Mouse (Mus musculus) cerebellum, postnatal 10 days (tissue): ENCODE data around the gene Ripor1.

ENCODE experiments used
- DNase-seq, 2 experiments: peaks; one replicate each; pipeline ENCODE4 v3.0.0; 2021; ENCODE audit warnings: mixed read lengths in 2 of 2

Ripor1 gene

DNA sequence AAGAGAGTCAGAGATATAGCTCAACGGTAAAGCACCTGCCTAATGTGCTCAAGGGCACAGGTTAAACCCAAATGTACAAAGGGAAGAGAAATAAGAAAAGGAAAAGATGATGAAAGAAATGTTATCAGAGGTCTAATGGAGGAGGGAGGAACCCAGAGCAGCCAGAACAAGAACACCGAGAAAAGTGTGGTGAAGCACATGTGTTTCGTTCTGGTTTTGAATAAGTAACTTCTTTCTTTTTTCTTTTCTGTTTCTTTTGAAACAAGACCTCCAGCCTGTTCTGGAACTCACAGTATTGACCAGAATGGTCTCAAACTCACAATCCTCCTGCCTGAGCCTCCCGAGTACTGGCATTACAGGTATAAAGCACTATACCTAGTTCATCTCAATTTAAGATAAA is 24.3 kb downstream of the Ripor1 start:
- no peak for DNase-seq

DNA sequence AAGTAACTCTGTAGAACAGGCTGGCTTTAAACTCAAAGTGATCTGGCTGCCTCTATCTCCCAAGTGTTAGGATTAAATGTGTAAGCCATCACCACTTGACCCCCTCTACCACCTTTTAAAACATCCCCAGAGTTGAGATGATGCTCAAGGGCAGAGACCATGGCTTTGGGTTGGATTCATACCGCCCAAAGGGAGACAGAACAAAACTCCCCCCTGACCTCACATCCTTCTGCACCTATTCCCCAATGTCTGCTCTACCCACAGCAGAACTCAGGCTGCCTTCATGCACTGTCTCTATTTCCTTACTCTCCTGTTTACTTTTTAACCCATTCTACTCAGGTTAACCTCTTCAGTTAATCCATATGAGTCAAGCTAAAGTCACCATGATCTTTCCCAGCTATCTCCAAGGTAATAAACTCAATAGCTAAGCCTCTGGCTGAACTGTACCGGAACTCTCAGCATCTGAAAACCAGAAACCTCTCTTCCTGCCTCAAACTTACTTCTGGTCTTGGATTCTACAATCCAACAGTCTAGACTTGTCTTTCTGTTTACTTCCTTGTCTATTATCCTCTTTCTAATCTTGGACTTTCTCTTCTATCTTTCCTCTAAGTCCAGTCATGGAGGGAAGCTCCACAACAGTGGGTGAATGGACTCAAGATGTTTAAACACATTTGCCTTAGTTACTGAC is 29.9 kb downstream of the Ripor1 start:
- DNase-seq = no peak

DNA sequence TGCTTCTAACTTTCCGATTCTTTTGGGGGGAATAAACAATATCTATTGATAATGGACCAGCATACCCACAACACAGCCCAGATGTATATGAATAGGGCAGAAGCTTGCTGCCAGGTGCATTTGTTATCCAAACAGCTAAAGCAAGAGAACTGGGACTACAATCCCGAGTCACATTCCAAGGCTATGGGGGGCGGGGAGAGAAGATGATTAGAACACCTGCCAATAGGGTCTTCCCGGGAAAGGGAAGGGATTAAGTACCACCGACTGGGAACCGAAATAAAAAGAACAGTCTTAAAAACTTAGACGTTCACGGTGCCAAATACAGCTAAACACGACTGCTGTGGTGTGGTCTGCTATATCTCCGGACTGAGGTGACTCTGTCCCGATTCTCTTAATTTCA is 30.4 kb downstream of the Ripor1 start:
- DNase-seq = peak; percentile 42 to 48

DNA sequence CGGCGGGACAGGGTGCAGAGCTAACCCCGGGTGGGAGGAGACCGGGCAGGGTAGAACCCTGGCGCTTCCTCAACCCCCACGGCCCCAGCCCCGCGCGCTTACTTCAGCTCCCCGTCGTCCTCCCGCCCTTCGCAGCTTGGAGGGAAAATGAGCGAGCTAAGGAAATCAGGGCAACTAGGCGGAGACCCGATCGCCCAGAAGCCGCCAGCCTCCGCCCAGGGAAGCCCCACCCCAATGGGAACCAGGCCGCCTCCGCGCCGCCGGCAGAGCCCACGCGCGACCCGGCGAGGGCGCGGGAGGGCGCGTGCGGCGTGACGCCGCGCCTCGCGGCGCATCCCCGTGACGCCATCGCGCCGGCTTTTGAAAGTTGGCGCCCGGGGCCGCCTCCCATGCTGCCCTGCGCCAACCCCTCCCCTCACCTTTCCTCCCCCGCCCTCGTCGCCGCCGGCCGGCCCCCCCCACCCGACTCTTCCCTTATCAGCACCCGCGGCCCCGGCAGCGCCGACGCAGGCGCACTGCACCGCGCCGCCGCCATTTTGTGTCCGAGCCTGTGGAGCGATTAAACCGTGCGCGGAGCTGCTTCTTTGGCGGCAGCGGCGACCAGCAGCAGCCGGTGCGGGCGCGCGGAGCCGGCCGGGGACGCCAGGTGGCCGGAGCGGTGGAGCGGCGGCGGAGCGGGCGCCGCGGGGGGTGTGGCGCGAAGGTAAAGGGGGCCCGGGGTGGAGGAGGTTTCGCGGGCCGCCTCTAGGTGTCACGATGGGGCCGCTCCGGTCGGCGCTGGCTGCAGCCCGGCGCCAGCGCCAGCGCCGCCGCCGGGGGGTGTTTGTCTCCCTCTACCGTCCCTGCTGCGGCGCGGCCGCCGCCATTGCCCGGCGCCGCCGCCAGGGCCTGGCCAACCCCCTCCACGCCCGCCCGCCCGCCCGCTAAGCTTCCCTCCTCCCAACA is 31.2 kb downstream of the Ripor1 start, which contains the start of gene Ctcf:
TSS of gene Ctcf (plus strand) at position 551 of the 945 bp plus-strand sequence.
- peak; percentile 98 for DNase-seq

DNA sequence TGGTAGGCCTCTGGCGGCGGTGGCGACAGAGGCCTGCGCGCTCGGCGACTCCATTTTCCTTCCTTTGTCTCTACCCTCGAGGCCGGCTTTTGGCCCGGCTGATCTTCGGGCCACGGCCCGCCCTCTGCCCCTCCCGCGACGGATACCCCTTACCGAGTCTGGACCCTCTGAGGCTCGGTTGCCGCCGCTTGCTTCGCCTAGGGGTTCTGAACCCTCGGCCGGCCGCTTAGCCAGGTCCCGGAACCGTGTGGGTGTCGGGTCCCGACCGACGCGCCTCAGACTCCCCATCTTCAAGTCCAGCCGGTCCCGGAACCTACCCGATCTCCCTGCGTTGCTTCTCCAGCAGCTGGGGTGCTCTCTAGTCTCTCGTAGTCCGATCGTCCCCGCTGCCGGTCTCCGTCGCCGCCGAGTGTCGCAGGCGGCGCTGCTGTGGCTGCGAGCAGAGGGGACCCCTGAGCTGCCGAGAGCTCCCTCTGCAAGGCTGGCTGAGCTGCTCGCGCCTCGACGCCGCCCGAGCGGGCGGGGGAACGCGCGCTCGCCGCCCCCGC is 32.0 kb downstream of the Ripor1 start, which contains the start of gene Agrp:
TSS of gene Agrp (minus strand) at position 431 of the 548 bp plus-strand sequence.
- DNase-seq = peak; percentile 76 to 78

DNA sequence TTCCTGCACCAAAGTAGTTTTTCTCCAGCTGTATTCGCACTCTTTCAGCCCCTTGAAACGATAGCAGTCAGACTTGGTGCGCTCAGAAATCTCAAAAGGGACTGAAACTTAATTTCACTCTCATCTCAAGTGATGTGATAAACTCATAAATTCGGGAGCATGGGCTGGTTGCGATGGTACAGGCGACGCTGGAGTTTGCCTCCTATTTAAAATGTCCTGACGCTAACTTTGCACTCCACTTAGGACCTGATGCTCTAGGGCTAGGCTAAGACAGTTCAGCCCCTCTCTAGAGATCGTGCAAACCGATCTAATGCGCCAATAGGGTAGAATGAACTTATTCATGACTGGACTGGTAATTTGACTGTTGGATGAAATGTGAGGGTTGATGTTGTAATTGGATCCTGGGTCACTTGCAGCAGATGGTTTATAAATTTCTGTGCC is 32.6 kb downstream of the Ripor1 start:
- DNase-seq = peak in 1 of 2 experiments; percentile 12

DNA sequence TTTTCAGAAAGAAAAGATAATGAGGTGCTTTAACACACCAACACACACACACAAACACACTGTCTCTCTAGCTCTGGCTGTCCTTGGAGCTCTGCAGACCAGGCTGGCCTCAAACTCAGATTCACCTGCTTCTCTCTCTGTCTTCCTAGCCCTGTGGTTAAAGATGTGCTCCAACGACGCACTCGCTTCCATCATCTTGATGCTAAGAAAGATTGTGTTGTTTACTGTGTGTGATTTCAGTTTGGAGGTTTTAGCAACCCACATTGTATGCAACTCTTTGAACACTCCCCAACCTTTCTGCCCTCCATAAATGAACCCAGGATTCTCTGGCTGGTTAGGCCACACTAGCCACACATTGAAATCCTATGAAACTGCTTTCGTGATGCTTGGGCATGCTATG is 33.5 kb downstream of the Ripor1 start:
- DNase-seq = no peak

DNA sequence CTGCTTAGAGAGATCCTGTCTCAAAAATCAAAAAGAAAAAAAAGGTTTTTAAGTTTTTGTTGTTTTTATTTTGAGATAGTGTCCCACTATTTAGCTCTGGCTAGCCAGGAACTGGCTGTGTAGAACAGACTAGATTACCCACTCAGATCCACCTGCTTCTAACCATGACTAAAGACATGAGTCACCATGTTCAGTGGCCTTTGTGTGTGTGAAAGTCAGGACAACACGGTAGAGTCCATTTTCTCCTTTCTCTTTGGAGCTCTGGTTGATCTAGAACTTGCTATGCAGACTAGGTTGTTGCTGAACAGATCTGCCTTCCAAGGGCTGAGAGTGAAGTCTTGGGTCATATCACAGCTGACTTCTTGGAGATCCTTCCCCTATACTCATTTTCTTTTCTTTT is 34.8 kb downstream of the Ripor1 start:
- no peak for DNase-seq

DNA sequence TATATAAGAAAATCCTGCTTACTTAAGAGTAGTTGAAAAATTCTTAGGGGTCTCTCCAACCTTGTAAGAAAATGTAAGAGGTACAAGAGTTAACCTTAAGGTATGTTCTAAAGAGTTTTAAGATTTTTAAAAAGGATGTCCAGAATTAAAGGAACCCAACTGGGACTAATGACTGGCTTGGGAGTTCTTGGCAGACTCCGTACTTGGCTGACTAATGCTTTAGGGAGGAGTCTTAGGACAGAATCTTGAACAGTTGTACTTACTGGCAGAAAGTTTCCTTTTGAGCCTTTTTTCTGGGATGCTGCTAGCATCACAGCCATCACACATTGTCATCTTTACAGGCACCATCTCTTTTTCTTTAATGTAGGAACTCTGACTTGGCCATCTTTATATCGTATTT is 35.5 kb downstream of the Ripor1 start:
- DNase-seq = peak in 1 of 2 experiments; percentile 30

DNA sequence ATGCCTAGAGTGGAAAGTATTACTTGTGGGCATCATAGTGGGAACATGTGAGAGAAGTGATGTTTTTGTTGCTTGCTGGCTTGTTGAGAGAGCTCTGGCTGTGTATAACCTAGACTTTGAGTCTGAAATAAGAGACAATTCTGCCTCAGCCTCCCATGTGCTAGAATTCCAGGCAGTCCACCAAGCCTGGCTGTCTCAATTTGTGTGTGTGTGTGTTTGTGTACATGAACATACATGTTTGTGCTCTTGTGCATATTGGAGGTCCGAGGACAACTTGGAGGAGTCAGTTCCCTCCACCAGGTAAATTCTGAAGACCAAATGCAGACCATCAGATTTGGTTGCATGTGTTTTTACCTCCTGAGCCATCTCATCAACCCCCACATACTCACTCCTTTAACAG is 40.1 kb downstream of the Ripor1 start:
- DNase-seq = no peak

DNA sequence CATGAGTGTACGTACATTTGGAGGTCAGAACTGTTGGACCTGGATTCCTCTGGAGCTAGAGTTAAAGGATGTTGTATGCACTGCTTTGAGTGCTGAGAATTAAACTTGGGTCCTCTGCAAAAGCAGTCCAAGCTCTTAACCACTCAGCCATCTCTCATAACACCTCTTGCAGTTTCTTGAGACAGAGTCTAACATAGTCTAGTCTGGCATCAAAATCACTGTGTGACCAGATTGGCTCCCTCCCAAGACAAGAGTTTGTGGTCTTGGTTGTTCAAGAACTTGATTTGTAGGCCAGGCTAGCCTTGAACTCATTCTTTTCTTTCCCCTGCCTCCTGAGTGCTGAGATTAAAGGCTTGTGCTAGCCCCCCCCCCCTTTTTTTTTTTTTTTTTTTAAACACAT is 43.9 kb downstream of the Ripor1 start:
- no peak for DNase-seq

DNA sequence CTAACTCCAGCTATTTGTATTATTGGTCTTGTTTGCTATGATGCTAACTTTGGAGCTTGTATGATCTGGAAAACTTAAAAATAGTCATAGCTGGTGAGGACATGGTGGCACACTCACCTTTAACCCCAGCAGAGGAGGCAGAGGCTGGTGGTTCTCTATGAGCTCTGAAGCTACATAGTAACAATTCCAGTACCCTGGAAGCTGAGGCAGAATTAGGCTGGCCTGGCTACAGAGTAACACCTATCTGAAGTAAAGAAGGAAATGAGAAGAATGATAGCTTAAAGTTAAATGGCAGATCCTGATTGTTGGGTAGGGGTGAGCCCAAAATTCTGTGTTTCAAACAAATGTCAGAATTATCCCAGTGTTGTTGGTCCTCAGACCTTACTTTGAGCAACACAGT is 52.6 kb downstream of the Ripor1 start:
- DNase-seq = no peak

DNA sequence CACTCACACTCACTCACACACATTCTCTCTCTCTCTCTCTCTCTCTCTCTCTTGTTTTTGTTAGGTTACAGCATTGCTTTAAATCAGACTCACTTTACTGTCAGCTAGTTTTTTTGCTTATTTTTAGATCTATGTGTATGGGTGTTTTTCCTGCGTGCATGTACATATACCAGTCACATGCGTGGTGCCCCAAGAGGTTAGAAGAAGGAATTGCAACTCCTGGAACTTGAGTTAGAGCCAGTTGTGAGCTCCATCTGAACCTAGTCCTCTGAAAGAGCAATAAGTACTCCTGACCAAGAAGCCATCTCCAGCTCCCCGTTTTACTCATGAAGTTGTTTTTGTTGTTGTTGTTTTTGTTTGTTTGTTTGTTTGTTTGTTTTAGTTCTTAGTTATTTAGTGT is 56.1 kb downstream of the Ripor1 start:
- peak; percentile 31 to 56 for DNase-seq
